Mouse (Mus musculus) lung, postnatal 25 days (tissue): ENCODE data around the gene Rlim.

Experiments used
- DNase-seq: peaks from one replicate; pipeline ENCODE4 v3.0.0; 2022; ENCODE audit warnings: low spot score

Gene Rlim

DNA sequence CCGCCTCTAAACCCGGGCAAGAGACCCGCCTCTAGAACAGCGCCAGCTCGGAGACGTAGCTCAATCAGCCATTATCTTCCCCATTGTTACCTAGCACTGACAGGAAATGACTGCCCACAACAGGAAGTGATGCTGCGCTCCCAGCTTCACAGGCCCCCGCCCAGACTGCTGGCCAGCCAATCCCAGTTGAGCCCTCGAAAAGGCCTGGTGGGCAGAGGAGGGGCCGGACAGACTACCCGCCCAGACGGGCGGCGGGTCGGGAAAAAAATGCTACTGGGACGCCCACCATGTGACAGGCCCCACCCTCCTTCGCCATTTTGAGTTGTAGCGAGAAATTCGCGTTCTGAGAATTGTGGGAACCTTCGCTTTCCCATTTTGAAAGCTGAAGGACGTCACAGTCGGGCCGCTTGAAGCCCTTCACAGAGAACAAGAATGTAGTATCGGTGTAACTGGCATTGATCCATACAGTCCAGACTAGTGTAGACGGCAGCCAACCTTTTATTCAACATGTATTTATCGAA is at the start of gene Rlim:
Rlim (minus strand) TSS at position 116 of the 521 bp plus-strand sequence.
- DNase-seq, result peak; percentile 95

DNA sequence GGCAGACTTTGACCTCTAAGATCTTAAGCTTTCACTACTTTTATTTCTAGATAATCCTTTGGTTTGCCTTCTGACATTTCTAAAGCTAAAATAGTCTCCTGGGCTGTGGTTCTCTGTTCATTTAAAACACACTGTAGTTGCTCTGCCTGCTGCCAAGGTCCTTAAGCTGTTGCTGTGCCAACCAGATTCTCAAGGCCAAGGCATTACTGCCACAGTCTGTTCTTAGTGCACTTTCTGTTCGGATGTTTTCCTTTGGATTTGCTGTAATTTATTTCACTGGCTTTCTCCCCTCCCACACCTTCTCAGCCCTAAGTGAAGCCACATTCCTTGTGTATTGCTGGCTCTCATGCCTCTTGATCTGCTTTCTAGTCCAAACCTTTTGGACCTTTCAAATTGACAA is 36.1 kb upstream of the Rlim start:
- peak; percentile 45 for DNase-seq

DNA sequence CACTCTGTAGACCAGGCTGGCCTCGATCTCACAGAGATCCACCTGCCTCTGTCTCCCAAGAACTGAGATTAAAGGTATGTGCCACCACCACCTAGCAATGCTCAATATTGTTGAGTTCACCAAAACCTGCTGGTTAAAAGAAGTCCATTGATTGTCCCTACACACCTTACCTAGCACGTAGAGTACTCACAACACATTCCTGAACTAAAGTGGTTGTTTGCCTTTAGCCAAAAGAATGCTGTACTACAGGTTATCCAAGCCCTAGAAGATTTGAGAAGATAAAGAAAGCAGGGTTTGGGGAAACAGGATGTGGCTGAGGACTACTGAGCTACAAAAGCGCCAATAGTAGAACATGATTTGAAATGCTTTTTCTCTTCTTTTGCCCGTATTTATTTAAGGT is 34.0 kb upstream of the Rlim start:
- peak; percentile 68 for DNase-seq

DNA sequence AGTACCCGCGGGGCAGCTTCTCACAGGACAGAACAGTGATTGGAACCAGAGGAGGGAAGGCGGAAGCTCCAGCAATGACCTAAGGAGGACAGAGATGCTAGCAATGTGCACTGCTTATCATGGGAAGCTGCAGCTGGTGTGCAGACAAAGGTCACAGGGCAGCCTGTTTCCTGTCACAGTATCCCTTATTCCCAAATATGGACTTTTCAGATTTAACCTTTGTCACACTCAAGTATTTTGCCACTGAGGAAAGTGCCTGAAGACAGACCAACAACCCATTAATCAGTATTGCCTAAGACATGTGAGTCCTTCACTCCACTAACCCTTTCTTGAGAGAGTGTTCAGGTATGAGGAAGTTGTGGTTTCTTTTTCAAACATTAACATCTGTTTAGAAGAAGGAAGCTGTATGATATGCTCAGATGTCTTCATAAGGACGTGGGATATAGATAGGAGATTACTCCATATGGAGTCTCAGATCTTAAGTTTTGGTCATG is 32.3 kb upstream of the Rlim start:
- peak; percentile 35 for DNase-seq

DNA sequence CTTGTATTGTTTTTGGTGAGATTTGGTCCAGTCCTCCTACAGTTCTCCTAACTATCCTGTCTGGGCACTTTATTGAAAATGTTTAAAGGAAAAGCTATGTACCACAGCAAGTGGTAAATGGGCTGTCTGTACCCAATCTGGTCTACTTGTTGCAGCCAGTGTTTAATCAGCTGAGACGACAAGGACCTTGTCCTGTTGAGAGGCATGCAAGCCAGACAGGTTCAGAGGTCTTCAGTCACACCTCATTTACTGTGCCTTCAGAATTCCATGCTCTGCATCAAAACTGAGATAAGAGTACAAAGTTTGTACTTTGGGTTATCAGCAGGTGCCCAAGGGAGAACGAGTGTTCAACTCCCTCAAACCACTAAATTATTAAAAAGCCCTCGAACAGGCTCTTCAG is 13.7 kb upstream of the Rlim start:
- no peak for DNase-seq

DNA sequence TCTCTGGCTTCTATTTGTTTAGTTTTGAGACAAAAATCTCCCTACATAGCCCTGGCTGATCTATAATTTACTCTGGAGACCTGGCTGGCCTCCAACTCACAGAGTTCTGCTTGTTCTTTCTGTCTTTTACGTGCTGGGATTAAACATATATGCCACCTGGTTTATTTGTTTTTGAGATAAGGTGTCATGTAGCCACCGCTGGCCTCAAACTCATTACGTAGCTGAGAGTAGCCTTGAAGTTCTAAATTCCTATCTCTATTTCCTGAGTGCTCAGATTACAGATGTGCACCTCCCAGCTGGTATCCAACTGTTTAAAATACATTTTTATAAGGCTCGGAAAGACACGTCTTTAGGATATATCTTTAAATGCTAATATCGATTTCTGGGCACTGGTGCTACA is 12.8 kb upstream of the Rlim start:
- no peak for DNase-seq

DNA sequence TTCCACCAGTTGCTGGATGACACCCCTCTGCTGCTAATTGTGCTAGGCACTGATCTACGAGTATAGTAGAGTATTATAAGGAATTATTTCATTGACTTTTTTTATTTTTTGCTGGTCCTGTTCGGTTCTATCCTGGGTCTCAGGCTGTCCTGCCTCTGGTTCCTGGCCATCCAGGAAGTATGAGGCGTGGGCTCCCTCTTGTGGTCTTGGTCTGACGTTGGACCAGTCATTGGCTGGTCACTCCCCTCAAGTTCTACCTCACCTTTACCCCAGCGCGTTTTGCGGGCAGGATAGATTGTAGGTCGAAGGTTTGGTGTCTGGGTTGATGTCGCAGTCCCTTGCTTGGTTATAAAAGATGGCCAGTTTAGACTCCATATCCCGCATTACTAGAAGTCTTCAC is 10.6 kb upstream of the Rlim start:
- no peak for DNase-seq

DNA sequence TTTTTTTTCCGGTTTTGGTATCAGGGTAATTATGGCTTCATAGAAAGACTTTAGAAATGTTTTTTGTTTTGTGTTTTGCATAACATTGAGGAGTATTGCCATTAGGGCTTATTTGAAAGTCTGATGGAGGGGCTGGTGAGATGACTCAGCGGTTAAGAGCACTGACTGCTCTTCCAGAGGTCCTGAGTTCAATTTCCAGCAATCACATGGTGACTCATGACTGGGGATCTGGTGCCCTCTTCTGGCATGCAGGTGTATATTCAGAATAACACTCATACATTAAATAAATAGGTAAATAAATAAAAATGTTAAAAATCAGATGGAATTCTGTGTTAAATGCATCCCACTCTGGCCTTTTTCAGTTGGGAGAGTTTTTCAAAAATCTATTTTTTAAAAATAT is 9.3 kb upstream of the Rlim start:
- peak; percentile 19 for DNase-seq

DNA sequence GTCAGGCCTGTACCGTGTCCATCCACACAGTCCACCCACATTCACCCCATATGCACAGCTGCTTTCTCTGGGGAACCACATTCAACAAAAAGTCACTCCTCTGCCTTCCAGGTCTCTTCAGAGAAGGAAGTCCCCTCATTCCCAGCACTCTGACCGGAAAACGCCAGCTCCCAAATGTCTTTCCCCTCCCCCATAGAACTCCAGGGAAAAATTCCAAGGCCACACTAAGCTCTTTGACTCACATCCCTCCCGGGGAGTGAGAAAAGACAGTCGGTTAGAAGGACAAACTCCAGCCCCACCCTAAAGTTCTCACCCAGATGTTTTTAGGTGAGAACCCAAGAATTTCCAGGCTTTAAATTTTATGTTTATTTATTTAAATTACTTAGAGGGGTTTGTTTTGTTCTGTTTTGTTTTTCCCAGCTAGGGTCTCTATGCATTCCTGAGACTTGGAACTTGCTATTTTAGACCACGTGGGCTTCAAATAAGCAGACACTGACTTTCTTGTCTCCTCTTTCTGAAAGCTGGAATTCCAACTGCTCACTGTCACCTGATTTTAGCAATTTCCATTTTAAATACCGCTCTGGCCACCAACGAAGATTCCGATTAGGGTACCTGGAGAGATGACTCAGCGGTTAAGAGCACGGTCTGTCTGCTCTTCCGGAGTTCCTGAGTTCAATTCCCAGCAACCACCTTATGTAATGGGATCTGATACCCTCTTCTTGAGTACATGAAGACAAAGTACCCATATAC is 6.3 kb upstream of the Rlim start:
- no peak for DNase-seq

DNA sequence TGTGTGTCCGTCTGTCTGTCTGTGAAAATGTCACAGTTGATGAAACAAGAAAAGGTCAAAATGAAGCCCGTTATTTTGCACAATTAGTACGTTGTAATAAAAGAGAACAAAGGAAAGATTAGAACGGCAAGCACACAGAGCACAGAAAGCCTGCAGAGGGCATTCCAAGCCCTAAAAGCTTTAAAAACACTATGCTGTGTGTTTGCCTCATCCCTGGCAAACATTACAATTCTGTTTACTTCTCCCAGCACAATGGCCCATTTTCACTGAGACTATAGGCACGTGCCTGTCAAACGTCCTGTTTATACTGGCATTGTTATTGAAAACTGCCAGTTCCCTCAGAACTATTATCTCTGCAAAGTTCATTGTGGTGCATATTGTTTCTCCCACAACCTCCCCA is 5.1 kb upstream of the Rlim start:
- peak; percentile 13 for DNase-seq

DNA sequence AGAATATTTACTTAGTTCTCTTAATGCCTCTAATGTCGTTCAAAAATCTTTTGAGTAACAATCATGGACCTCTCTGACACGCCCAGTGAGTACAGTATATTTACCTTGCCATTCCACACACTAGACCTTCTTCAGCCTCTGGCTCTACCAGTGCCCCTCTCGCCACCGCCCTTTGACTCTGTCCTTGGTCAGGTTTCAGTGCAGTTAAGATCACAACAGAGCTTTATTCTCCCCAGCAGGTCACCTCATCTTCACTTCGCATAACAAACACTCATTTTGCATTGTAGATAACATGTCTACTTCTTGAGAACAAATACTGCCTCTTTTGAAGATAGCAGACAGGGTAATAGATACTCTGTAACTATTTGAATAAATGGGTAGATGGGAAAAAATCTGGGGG is 3.9 kb upstream of the Rlim start:
- DNase-seq, result no peak

DNA sequence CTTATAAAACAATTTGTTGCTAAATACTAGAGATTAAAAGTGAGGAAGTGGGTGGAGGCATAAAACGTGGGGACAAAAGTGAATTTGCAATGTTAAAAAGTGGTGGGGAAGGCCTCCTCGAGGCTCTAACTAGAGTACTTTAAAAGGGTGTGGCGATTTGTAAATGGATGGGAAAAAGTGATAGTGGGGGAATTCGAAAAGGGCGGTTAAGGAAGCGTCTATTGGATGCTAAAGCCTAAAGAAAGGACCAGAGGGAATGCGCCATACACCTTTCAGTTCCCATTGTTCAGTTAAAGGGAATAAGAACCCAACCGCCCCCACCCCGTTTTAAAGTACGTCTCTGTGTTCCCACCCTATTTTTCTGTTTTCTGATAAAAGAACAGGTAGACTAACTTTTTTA is 722 bp upstream of the Rlim start:
- no peak for DNase-seq

DNA sequence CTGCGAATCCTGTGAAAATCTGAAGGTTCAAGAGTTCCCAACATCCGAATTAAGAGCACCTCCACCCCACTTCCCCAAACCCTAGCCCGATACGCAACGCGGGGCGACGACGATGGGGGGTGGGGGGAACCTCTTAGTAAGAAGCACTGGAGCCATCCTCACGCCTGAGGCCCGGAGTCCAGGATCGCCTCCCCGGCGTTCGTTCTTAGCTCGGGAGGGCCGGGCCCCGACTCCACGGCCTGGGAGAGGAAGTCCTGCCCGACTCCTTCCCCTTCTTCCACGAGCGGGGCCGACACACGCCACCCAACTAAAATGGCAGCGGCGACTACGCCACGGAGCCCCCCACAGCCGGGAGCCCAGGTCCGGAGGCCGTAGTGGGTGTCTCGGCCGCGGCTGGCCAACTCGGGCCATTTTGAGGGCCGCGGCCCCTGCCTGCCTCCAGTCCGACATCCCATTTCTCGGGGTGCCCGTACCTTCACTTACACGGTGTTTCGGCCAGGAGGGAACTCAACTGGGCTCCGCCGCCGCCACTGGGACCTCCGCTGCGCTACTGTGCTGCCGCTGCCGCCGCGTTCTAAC is 405 bp downstream of the Rlim start:
- no peak for DNase-seq

DNA sequence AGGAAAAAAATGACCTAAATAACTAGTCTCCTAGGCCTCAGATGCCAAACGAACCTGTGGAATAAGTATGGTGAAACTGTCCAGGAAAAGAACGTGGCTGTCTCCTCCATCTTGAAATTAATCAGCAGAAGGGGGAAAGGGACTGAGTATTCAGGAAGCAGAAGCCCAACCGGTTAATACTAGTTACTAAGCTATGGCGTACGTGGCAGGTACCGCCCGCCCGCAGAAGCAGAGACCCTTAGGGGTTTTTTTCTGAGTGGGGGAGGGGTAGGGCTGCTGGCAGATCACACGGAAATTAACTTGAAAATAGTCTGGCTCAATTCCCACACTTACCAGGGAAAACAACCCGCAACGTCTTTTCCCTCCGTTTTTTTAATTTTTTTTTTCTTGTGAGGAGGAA is 1.0 kb downstream of the Rlim start:
- DNase-seq, result no peak

DNA sequence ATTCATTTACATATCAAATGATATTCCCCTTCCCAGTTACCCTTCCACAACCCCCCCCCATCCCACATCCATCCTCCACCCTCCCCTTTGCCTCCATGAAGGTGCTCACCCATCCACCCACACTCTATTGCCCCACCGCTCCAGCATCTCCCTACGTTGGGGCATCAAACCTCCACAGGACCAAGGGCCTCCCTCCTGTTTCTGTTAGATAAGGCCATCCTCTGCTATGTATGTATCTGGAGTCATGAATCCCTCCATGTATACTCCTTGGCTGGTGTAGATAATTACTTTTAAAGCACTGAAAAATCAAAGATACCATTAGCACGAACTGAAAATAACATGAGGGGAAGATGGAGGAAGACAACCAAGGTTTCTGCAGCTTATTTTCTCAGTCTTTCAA is 41.4 kb downstream of the Rlim start:
- DNase-seq, result no peak

DNA sequence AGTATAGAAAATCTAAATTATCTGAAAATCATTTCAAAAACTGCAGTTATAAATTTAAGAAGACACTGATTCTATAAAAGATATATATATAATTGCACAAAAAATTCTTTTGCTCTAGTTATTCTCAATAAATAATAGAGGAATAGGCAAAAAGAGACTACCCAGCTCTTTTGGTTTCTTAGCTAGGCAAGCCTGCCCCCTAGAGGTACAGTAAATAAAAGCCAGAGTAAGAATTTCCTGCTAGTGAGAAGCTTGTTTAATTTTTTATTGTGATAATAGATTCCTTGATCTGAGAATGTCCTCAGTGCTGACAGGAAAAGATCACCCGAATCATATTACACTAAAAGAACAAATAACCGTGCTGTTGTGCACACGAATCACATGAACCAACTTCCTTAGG is 43.8 kb downstream of the Rlim start:
- DNase-seq, result no peak

DNA sequence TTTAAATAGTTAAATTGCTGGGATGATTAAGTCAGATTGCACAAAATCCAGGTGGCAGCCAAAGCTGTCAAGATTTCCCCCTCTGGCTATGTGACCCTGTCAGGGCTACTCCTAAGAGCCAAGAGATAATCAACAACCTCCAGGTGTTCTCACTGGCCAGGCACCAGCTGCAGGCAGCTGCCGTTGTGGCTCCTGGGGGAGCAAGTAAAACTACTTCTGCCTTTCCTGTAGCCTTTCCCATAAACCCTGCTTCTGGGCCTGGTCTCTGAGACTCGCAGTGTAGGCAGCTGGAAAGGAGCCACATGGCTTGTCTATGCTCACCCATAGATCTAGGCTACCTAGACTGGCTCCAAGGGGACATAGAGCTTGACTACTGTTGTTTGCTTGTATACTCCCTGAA is 58.6 kb downstream of the Rlim start:
- no peak for DNase-seq

DNA sequence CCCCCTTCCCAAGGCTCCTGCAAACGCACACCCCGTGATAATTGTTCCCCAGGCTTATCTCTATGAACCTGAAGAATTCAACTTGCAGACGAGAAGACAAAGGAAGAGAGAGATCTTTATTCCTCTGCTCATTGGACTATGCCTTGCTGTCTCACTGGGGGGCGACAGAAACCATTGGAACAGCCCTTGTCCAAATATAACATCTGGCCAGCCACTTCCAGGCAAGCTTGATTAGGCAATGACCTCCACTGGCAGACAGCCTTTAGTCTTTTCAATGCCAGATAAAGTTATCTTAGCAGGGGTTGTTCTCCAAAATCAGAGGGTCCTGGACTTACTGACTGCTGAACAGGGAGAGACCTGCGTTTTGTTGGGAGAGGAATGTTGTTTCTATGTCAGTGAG is 62.1 kb downstream of the Rlim start:
- peak; percentile 12 for DNase-seq

DNA sequence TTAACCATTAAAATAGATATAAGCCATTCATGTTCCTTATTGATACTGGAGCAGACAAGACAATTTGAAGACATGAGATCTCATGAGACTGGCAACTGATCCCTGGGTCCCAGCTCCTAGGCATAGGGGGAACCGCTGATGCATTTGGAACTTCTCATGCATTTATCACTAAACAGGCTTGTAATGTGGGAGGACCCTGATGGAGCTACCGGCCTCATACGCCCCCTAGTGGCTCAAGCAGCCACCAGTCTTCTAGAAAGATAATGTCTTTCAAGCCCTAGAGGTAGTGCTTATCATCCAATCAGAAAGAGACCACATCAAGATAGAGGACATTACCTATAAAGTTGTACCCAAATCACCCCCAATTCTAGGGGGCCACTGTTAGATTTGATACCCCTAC is 66.3 kb downstream of the Rlim start:
- peak; percentile 24 for DNase-seq
